17 mouse cellular contexts compared by ENCODE assay signal in genomic region chr12:72938176-72938575, GRCm38 (mm10). TPM values are rescaled to one million over a fixed set of nuclear protein-coding genes. Genes with fewer than 3 reads are reported as not detected.
"Had no signal": no experiment of that assay in that cellular context is flagged by ENCODE, and none has a peak within 500 bp of the region (broad histone marks: within the 10 kb centered on the region; RNA-seq: fewer than 3 reads in every experiment).

No protein-coding gene starts in this region.

- H3K9me3 ChIP-seq: limb, embryonic 15.5 days; liver, embryonic 13.5 days; lung, embryonic 15.5 days; megakaryocyte, embryonic 14.5 days; midbrain, embryonic 12.5 days had no signal

- DNase-seq: kidney, adult 9 months; kidney, postnatal 36 days; layer of hippocampus, adult 9-11 months; layer of hippocampus, postnatal 36 days; liver, embryonic 13.5 days; liver, postnatal 0 days; lung, postnatal 14 days; thymus, postnatal 4 days had no signal

- H3K36me3 ChIP-seq: limb, embryonic 15.5 days; liver, embryonic 13.5 days; lung, embryonic 15.5 days; midbrain, embryonic 12.5 days had no signal

- H3K27ac ChIP-seq: kidney, postnatal 0 days; limb, embryonic 15.5 days; liver, embryonic 13.5 days; lung, embryonic 15.5 days; macrophage; midbrain, embryonic 12.5 days; stomach, postnatal 0 days had no signal

- ATAC-seq: liver, postnatal 0 days had no signal

- H3K9ac ChIP-seq: limb, embryonic 15.5 days; liver, embryonic 13.5 days; liver, postnatal 0 days; lung, embryonic 15.5 days; midbrain, embryonic 12.5 days had no signal

- H3K4me3 ChIP-seq: limb, embryonic 15.5 days; liver, embryonic 13.5 days; lung, embryonic 15.5 days; megakaryocyte, embryonic 14.5 days; midbrain, embryonic 12.5 days had no signal

- H3K4me1 ChIP-seq: lung, embryonic 15.5 days had no signal

- H3K4me2 ChIP-seq: limb, embryonic 15.5 days; liver, embryonic 13.5 days; lung, embryonic 15.5 days; midbrain, embryonic 12.5 days had no signal

RNA-seq across cellular contexts. Expression of gene Six6, which starts 1.5 kb away (rescaled TPM):
- polyA plus RNA-seq: kidney, postnatal 0 days; limb, embryonic 11.5 days; limb, embryonic 15.5 days; liver, embryonic 13.5 days; liver, postnatal 0 days; lung, embryonic 15.5 days; macrophage; midbrain, embryonic 12.5 days; neural tube, embryonic 11.5 days; stomach, postnatal 0 days had no signal

RNA-seq across cellular contexts. Expression of gene 4930447C04Rik, which starts 2.4 kb away (rescaled TPM):
- polyA plus RNA-seq: macrophage had no signal
